ENCODE assay signal across 8 mouse cellular contexts in genomic region chr13:37434841-37435240, GRCm38 (mm10).
A peak's percentile ranks its signal among the peaks of the same experiment; 100 is the strongest.
DNase-seq lines count a peak whose midpoint lies in the region; ATAC-seq and TF ChIP-seq lines count a peak whose summit lies in the region.

No protein-coding gene starts in this region.

- H3K27ac ChIP-seq in heart, adult 2 months: peak overlapping the region; percentile 83
- H3K27ac ChIP-seq in brown adipose tissue, adult 24 weeks (replicated peaks; ENCODE audit: low read depth, low read length): peak overlapping the region; percentile 97
- H3K27ac ChIP-seq in hindbrain, embryonic 11.5 days (ENCODE audit: low read depth, low read length): no peak overlapping the region
- peak overlapping the region; percentile 60 for H3K27ac ChIP-seq in macrophage

- no peak for TF ChIP-seq CTCF in heart, adult 2 months (IDR thresholded peaks at IDR 0.05)

- peaks cover 6% of the 10 kb centered on the region for H3K4me1 ChIP-seq in heart, adult 2 months (ENCODE audit: control insufficient read depth, insufficient read depth, low read length)
- H3K4me1 ChIP-seq in brown adipose tissue, adult 24 weeks (ENCODE audit: control insufficient read depth, insufficient read depth, insufficient read length, low read length): peaks cover 6% of the 10 kb centered on the region; the same call in 1 of the 2 replicates
- H3K4me1 ChIP-seq in hindbrain, embryonic 11.5 days (replicated peaks; ENCODE audit: control insufficient read depth, insufficient read depth, low read length): no peaks in the 10 kb centered on the region

- DNase-seq in heart, adult 2 months: peak in 1 of 2 experiments; percentile 37
- no peak for DNase-seq in heart, postnatal 10 days
- no peak for DNase-seq in hindbrain, embryonic 11.5 days (ENCODE audit: low spot score)
- no peak for DNase-seq in cerebellum, postnatal 14 days
- no peak for DNase-seq in urinary bladder, adult 18-20 months (ENCODE audit: low spot score in 2 of 2)
- no peak for DNase-seq in spleen, postnatal 4 days (ENCODE audit: low spot score in 2 of 2)

- peak; percentile 44; the same call in 1 of the 2 replicates for TF ChIP-seq EP300 in heart, adult 2 months (IDR thresholded peaks at IDR 0.05; ENCODE audit: insufficient read depth, low read depth, low read length)

- no peak for ATAC-seq in hindbrain, embryonic 11.5 days (ENCODE audit: low FRiP score)

- H3K9me3 ChIP-seq in hindbrain, embryonic 11.5 days (ENCODE audit: control insufficient read depth, low read length): no peaks in the 10 kb centered on the region

- H3K4me2 ChIP-seq in hindbrain, embryonic 11.5 days (replicated peaks; ENCODE audit: low read depth, low read length): peak overlapping the region; percentile 38

- no peaks in the 10 kb centered on the region for H3K27me3 ChIP-seq in heart, adult 2 months (ENCODE audit: control insufficient read depth, insufficient read depth, low read length)
- peaks cover 18% of the 10 kb centered on the region for H3K27me3 ChIP-seq in hindbrain, embryonic 11.5 days (ENCODE audit: control insufficient read depth, insufficient read depth, low read length)

- peak overlapping the region; percentile 62 for H3K9ac ChIP-seq in heart, adult 2 months (ENCODE audit: low read depth, low read length)
- no peak overlapping the region; the same call in 1 of the 2 replicates for H3K9ac ChIP-seq in hindbrain, embryonic 11.5 days (ENCODE audit: low read depth, low read length)

- TF ChIP-seq POLR2A in heart, adult 2 months (IDR thresholded peaks at IDR 0.05; ENCODE audit: insufficient read depth, low read depth, low read length): no peak

- peak overlapping the region; percentile 44 for H3K4me3 ChIP-seq in heart, adult 2 months
- peak overlapping the region; percentile 56 for H3K4me3 ChIP-seq in brown adipose tissue, adult 24 weeks (ENCODE audit: insufficient read depth, low read depth, low read length)
- H3K4me3 ChIP-seq in hindbrain, embryonic 11.5 days (ENCODE audit: low read depth, low read length): peak overlapping the region; percentile 36
- peak overlapping the region; percentile 39; the same call in 1 of the 2 replicates for H3K4me3 ChIP-seq in macrophage (ENCODE audit: inconsistent target)

- WGBS in heart, adult 2 months: 25% methylated on average over 9 of the region's 9 CpGs
- 9% methylated on average over 9 of the region's 9 CpGs for WGBS in hindbrain, embryonic 11.5 days
- WGBS in macrophage (ENCODE audit: missing documents): 36% methylated on average over 9 of the region's 9 CpGs

- no peaks in the 10 kb centered on the region for H3K79me2 ChIP-seq in heart, adult 2 months (replicated peaks; ENCODE audit: control insufficient read depth, insufficient read depth, low read length)
- no peaks in the 10 kb centered on the region for H3K79me2 ChIP-seq in macrophage (ENCODE audit: inconsistent target)

- intact Hi-C loops in heart, adult 2 months (cut with DNase I): loop anchor here (1.0 to 5.0 kb wide), 3 partner anchors 18 to 602 kb away; partner anchors contain the start of genes Cage1 and Riok1
- intact Hi-C loops in heart, postnatal 10 days (cut with DNase I): loop anchor here (2.0 kb wide), 2 partner anchors 48 to 510 kb away; no protein-coding TSS in a partner anchor

- H3K36me3 ChIP-seq in heart, adult 2 months (ENCODE audit: control insufficient read depth, insufficient read depth, low read length): no peaks in the 10 kb centered on the region
- H3K36me3 ChIP-seq in hindbrain, embryonic 11.5 days (ENCODE audit: control insufficient read depth, insufficient read depth, low read length): no peaks in the 10 kb centered on the region
- H3K36me3 ChIP-seq in macrophage (ENCODE audit: inconsistent target): no peaks in the 10 kb centered on the region
